Mouse (Mus musculus) bone marrow, adult 2 months (tissue): ENCODE data around the gene Spryd4. TPM values are rescaled to one million over a fixed set of nuclear protein-coding genes. Genes with fewer than 3 reads are reported as not detected.
A peak's percentile ranks its signal among the peaks of the same experiment; 100 is the strongest.
"Not testable (repeated sequence)": the region's sequence is repeated elsewhere in the genome, so short reads cannot be mapped to it uniquely, and the experiment has no call there.

ENCODE experiments used
- H3K27ac ChIP-seq: fragments of 200-500 bp; 2 replicates; pipeline ENCODE4 v1.5.1; 2012; ENCODE audit warnings: low read depth, mild to moderate bottlenecking, control low read depth, inconsistent platforms, low read length; ENCODE audit not compliant: control insufficient read depth, poor library complexity, insufficient read depth
- H3K4me1 ChIP-seq: fragments of 200-500 bp; 2 replicates; pipeline ENCODE4 v1.6.1; 2011; ENCODE audit warnings: low read length; ENCODE audit not compliant: control insufficient read depth, insufficient read depth
- H3K4me3 ChIP-seq: fragments of 200-500 bp; replicated peaks from 2 replicates; pipeline ENCODE3; 2011; ENCODE audit warnings: mild to moderate bottlenecking, low read depth, low read length, control low read depth; ENCODE audit not compliant: control insufficient read depth
- CTCF ChIP-seq: fragments of 200-500 bp; IDR thresholded peaks from 2 replicates; pipeline ENCODE4 v1.5.1; 2011; ENCODE audit warnings: low read length, control low read depth; ENCODE audit not compliant: control insufficient read depth, insufficient read depth
- POLR2A ChIP-seq: fragments of 200-500 bp; IDR thresholded peaks from 2 replicates; pipeline ENCODE4 v1.6.1; 2011; ENCODE audit warnings: low read depth, mild to moderate bottlenecking, control low read depth, low read length, borderline replicate concordance; ENCODE audit not compliant: control insufficient read depth
- WGBS: fragments of 180-500 bp; shearing (Covaris S2); methylation state at CpG from one replicate; pipeline ENCODE4 v1.1.7; 2018; 5-methylcytosine and 5-hydroxymethylcytosine counted together
- polyA plus RNA-seq: library from polyadenylated mRNA; stranded (reverse); fragments of >200 nt; gene quantifications from 2 replicates; pipeline ENCODE4 v1.2.4, GENCODE M21; 2011; ENCODE audit warnings: low replicate concordance; ENCODE audit not compliant: missing spikeins, insufficient read depth, insufficient read length

Gene Spryd4
- polyA plus RNA-seq = 5.1 and 5.3 TPM in 2 replicates

DNA sequence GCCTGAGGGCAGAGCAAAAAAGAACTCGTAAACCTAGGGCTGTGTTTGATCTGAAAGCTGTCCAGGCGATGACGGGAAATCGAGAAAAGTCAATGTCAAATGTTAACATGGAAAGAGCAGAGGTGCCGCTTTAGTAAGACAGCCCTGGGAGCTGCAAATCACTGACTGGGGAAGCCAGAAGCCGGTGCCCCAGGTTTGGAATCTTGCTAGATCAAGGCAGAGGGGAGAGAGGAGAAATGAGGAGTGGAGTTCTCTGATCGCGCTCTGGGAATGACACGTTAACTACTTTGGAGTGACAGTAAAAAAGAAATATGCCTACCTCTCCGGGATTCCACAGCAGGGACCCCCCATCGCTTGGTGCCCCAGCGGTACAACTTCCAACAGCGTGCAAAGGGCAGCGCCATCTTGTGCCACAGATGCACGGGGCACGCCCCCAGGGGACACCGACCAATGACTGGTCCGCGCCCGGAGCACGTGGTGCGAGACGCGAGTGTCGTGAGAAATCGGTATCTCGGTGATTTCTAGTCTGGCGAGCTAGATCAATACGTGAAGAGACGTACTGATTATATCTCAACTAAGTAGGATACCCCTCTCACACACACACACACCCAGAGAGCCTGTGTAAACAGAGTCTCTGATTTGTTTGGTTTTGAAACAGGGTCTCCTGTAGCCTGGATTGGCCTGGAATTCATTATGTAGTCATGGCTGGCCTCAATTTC lies at the start of gene Spryd4:
Spryd4 (minus strand) TSS at position 418 of the 719 bp plus-strand sequence.
- under 1% methylated on average over 30 of the region's 30 CpGs for WGBS
- Histone ChIP-seq H3K27ac (no peak within 1 kb of the TSS), H3K4me1 (no peaks in the 10 kb centered on the region; the same call in 1 of the 2 replicates), H3K4me3 (peak within 1 kb of the TSS; percentile 81)
- TF ChIP-seq CTCF (no peak), POLR2A (peak; percentile 71)

- not testable (repeated sequence) for H3K4me3 ChIP-seq, H3K27ac ChIP-seq, H3K4me1 ChIP-seq
- WGBS = 81% methylated on average over 7 of the region's 7 CpGs
Measured at GRCm38 (mm10) chr10:128260376-128260775, 48.8 kb upstream of the Spryd4 start.

GRCm38 (mm10) chr10:128259946-128260345 lies 48.3 kb upstream of the Spryd4 start:
- H3K4me3 ChIP-seq = no peak overlapping the region
- TF ChIP-seq CTCF = no peak
- TF ChIP-seq POLR2A = no peak
- no peak overlapping the region for H3K27ac ChIP-seq
- WGBS = 73% methylated on average over 5 of the region's 5 CpGs
- H3K4me1 ChIP-seq = peaks cover 2% of the 10 kb centered on the region

- 10% methylated on average over 4 of the region's 4 CpGs for WGBS
- Histone ChIP-seq H3K27ac (peak overlapping the region; percentile 71; the same call in 1 of the 2 replicates), H3K4me1 (peaks cover 2% of the 10 kb centered on the region), H3K4me3 (no peak overlapping the region)
- TF ChIP-seq POLR2A = no peak
- no peak for TF ChIP-seq CTCF
Measured at GRCm38 (mm10) chr10:128258953-128259352, 47.3 kb upstream of the Spryd4 start.

DNA sequence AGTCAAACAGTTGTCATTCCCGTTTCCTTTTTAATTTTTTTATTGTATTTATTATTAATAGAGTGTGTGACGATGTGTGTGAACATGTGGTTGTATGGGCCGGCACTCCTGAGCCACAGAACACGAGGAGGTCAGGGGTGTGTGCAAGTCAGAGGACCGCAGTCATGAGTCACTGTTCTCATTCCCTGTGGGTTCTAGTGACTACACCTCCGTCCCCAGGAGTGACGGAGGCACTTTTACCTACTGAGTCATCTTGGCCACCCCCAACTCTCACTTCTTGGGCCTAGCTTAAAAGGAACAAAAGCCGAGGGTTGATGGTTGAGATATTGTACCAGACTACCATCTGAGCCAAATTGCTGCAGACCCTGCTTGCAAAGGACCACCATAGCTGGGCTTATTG lies 44.7 kb upstream of the Spryd4 start:
- 82% methylated on average over 8 of the region's 8 CpGs for whole genome bisulfite sequencing
- H3K27ac ChIP-seq = no peak overlapping the region
- peaks cover 2% of the 10 kb centered on the region for H3K4me1 ChIP-seq
- TF ChIP-seq CTCF = no peak
- no peak for TF ChIP-seq POLR2A
- H3K4me3 ChIP-seq = no peak overlapping the region

GRCm38 (mm10) chr10:128255925-128256324 lies 44.3 kb upstream of the Spryd4 start:
- no peak overlapping the region for H3K27ac ChIP-seq
- no peak for TF ChIP-seq POLR2A
- no peak for TF ChIP-seq CTCF
- peaks cover 2% of the 10 kb centered on the region for H3K4me1 ChIP-seq
- WGBS = 83% methylated on average over 8 of the region's 8 CpGs
- H3K4me3 ChIP-seq = no peak overlapping the region

GRCm38 (mm10) chr10:128253677-128254255 lies 42.2 kb upstream of the Spryd4 start, which contains the start of gene Apon:
Gene Apon, plus strand, starts transcription at chr10:128254096.
- TF ChIP-seq POLR2A = no peak
- no peak for TF ChIP-seq CTCF
- Histone ChIP-seq H3K27ac (no peak within 1 kb of the TSS), H3K4me1 (no peaks in the 10 kb centered on the region), H3K4me3 (no peak within 1 kb of the TSS)
- WGBS = 84% methylated on average over 4 of the region's 4 CpGs

DNA sequence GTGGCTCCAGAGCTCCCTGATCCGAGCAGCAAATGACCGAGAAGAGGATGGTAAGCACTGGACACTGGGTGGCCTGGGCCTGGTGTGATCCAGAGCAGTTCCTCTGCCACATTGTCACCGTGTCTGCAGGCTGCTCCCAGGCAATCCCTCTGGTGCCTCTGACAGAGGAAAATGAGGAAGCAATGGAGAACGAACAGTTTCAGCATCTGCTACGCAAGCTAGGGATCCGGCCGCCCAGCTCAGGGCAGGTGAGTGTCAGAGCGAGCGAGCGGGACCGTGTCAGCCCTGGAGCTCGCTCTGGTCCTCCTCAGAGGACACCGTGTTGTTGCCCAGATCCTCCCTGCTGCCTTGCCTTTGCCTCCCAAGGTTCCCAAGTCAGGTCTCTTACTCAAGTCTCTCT lies 39.0 kb upstream of the Spryd4 start:
- H3K27ac ChIP-seq = no peak overlapping the region; the same call in 1 of the 2 replicates
- H3K4me1 ChIP-seq = no peaks in the 10 kb centered on the region
- no peak overlapping the region for H3K4me3 ChIP-seq
- TF ChIP-seq CTCF (no peak), POLR2A (no peak)
- WGBS = 83% methylated on average over 13 of the region's 13 CpGs
